Mouse (Mus musculus) C2C12 (cell line): ENCODE data around the gene Stmn1. TPM values are rescaled to one million over a fixed set of nuclear protein-coding genes. Genes with fewer than 3 reads are reported as not detected.
"Not testable (repeated sequence)": the region's sequence is repeated elsewhere in the genome, so short reads cannot be mapped to it uniquely, and the experiment has no call there.

Experiments used
- H3K27me3 ChIP-seq: one replicate; pipeline ENCODE4 v1.6.1; 2011; ENCODE audit not compliant: control insufficient read depth, insufficient read depth, insufficient read length
- H3K36me3 ChIP-seq: one replicate; pipeline ENCODE4 v1.6.1; 2011; ENCODE audit not compliant: control insufficient read depth, insufficient read depth
- H3K4me3 ChIP-seq: one replicate; pipeline ENCODE4 v1.5.1; 2011; ENCODE audit warnings: mild to moderate bottlenecking, control low read depth; ENCODE audit not compliant: poor library complexity, insufficient read depth, severe bottlenecking
- H3K79me2 ChIP-seq: one replicate; pipeline ENCODE4 v1.6.1; 2011; ENCODE audit not compliant: control insufficient read depth, insufficient read depth
- H3K79me3 ChIP-seq: one replicate; pipeline ENCODE4 v1.6.1; 2011; ENCODE audit warnings: low read depth, control low read depth
- H3ac ChIP-seq: one replicate; pipeline ENCODE3; 2011; ENCODE audit warnings: low read depth; ENCODE audit not compliant: control insufficient read depth, insufficient read length
- CEBPB ChIP-seq: IDR thresholded peaks from one replicate; pipeline ENCODE4 v1.6.1; 2011; ENCODE audit warnings: low read depth, mild to moderate bottlenecking, control low read depth, moderate library complexity
- CTCF ChIP-seq: IDR thresholded peaks from one replicate; pipeline ENCODE4 v1.5.1; 2011; ENCODE audit not compliant: control insufficient read depth, insufficient read depth, insufficient read length
- FOSL1 ChIP-seq: IDR thresholded peaks from one replicate; pipeline ENCODE4 v1.8.0; 2011; ENCODE audit warnings: mild to moderate bottlenecking, low read length; ENCODE audit not compliant: poor library complexity, insufficient read depth, severe bottlenecking
- MAX ChIP-seq: IDR thresholded peaks from one replicate; pipeline ENCODE4 v1.6.1; 2011; ENCODE audit warnings: mild to moderate bottlenecking, control low read depth
- MYOD1 ChIP-seq: IDR thresholded peaks from one replicate; pipeline ENCODE4 v1.6.1; 2011; ENCODE audit warnings: low read depth; ENCODE audit not compliant: control insufficient read depth, insufficient read length
- MYOG ChIP-seq: IDR thresholded peaks from one replicate; pipeline ENCODE4 v1.6.1; 2011; ENCODE audit not compliant: control insufficient read depth, insufficient read length; ENCODE audit errors: extremely low read depth
- USF1 ChIP-seq: IDR thresholded peaks from one replicate; pipeline ENCODE4 v1.6.1; 2011; ENCODE audit warnings: low read depth, mild to moderate bottlenecking, control low read depth, moderate library complexity
- polyA plus RNA-seq: library from polyadenylated mRNA; unstranded; fragments of >200 nt; fragmentation: generic; extraction: Trizol; gene quantifications from one replicate; pipeline ENCODE4 v1.2.1, GENCODE M21; 2012; ENCODE audit warnings: missing spikeins

Gene Stmn1
- polyA plus RNA-seq, 1 experiment: 349 TPM

GRCm38 (mm10) chr4:134494780-134495545 is 26.8 kb downstream of the Stmn1 start:
- TF ChIP-seq MYOG: no peak
- no peak for TF ChIP-seq CEBPB
- TF ChIP-seq CTCF: no peak
- no peak for TF ChIP-seq MYOD1
- TF ChIP-seq FOSL1: no peak
- TF ChIP-seq MAX: no peak
- TF ChIP-seq USF1: no peak

GRCm38 (mm10) chr4:134495546-134495923 is 27.4 kb downstream of the Stmn1 start:
- Histone ChIP-seq H3K79me3 (no peaks in the 10 kb centered on the region), H3K79me2 (no peaks in the 10 kb centered on the region), H3K36me3 (no peaks in the 10 kb centered on the region), H3K27me3 (no peaks in the 10 kb centered on the region), H3K4me3 (no peak overlapping the region), H3ac (no peak overlapping the region)
- TF ChIP-seq MYOD1 (no peak), CTCF (no peak), USF1 (no peak), MYOG (no peak)

More at GRCm38 (mm10) chr4:134494780-134495545, 26.8 kb downstream of the Stmn1 start:
- Histone ChIP-seq H3K79me2 (no peaks in the 10 kb centered on the region), H3K27me3 (no peaks in the 10 kb centered on the region), H3K79me3 (no peaks in the 10 kb centered on the region), H3K36me3 (no peaks in the 10 kb centered on the region), H3ac (no peak overlapping the region), H3K4me3 (no peak overlapping the region)

- no peaks in the 10 kb centered on the region for H3K79me2 ChIP-seq
- H3ac ChIP-seq: peak within 1 kb of the TSS; percentile 34
- H3K36me3 ChIP-seq: no peaks in the 10 kb centered on the region
- no peaks in the 10 kb centered on the region for H3K27me3 ChIP-seq
- TF ChIP-seq USF1 (no peak), MYOD1 (no peak), CTCF (no peak), MAX (no peak), CEBPB (no peak), FOSL1 (no peak), MYOG (no peak)
- H3K4me3 ChIP-seq: peak within 1 kb of the TSS; percentile 18
- H3K79me3 ChIP-seq: no peaks in the 10 kb centered on the region
Observed at GRCm38 (mm10) chr4:134496595-134497210, 28.6 kb downstream of the Stmn1 start, which contains the start of gene Paqr7. TSS of gene Paqr7 (plus strand) at chr4:134496697.

- H3K4me3 ChIP-seq: peak overlapping the region; percentile 18
- no peaks in the 10 kb centered on the region for H3K27me3 ChIP-seq
- H3K79me3 ChIP-seq: no peaks in the 10 kb centered on the region
- TF ChIP-seq MYOD1 (no peak), MYOG (no peak), FOSL1 (no peak), USF1 (no peak), CTCF (no peak), CEBPB (no peak), MAX (no peak)
- peak overlapping the region; percentile 34 for H3ac ChIP-seq
- no peaks in the 10 kb centered on the region for H3K79me2 ChIP-seq
- no peaks in the 10 kb centered on the region for H3K36me3 ChIP-seq
Observed at GRCm38 (mm10) chr4:134497223-134497622, 29.1 kb downstream of the Stmn1 start.

- Histone ChIP-seq H3K36me3 (no peaks in the 10 kb centered on the region), H3ac (no peak overlapping the region), H3K79me3 (no peaks in the 10 kb centered on the region), H3K4me3 (no peak overlapping the region), H3K27me3 (no peaks in the 10 kb centered on the region), H3K79me2 (no peaks in the 10 kb centered on the region)
- no peak for TF ChIP-seq MYOD1
- TF ChIP-seq FOSL1: no peak
- no peak for TF ChIP-seq MAX
- no peak for TF ChIP-seq CTCF
- no peak for TF ChIP-seq CEBPB
- TF ChIP-seq USF1: no peak
- TF ChIP-seq MYOG: no peak
Observed at GRCm38 (mm10) chr4:134497986-134498731, 30.0 kb downstream of the Stmn1 start.

- H3K79me2 ChIP-seq, H3ac ChIP-seq, H3K4me3 ChIP-seq, H3K79me3 ChIP-seq, H3K27me3 ChIP-seq, H3K36me3 ChIP-seq: not testable (repeated sequence)
Observed at GRCm38 (mm10) chr4:134498983-134499382, 30.9 kb downstream of the Stmn1 start.
